Mouse (Mus musculus) layer of hippocampus, adult 9-11 months (tissue): ENCODE results near the gene Mrpl23.
A peak's percentile ranks its signal among the peaks of the same experiment; 100 is the strongest.

Experiments
- DNase-seq: peaks from one replicate; pipeline ENCODE4 v3.0.0; 2022

Gene Mrpl23

GRCm38 (mm10) chr7:142575971-142576370, 43.5 kb downstream of the Mrpl23 start:
- no peak for DNase-seq

GRCm38 (mm10) chr7:142576472-142577326, 44.2 kb downstream of the Mrpl23 start:
- DNase-seq, result no peak

- DNase-seq, result no peak
Measured at GRCm38 (mm10) chr7:142577806-142578423, 45.4 kb downstream of the Mrpl23 start.

GRCm38 (mm10) chr7:142579069-142579468, 46.6 kb downstream of the Mrpl23 start:
- DNase-seq, result no peak

GRCm38 (mm10) chr7:142580121-142580879, 47.8 kb downstream of the Mrpl23 start:
- peak; percentile 38 for DNase-seq

- DNase-seq, result no peak
Measured at GRCm38 (mm10) chr7:142581186-142581585, 48.7 kb downstream of the Mrpl23 start.

- no peak for DNase-seq
Measured at GRCm38 (mm10) chr7:142581656-142582228, 49.3 kb downstream of the Mrpl23 start.

- DNase-seq, result peak; percentile 44
Measured at GRCm38 (mm10) chr7:142584882-142585281, 52.4 kb downstream of the Mrpl23 start.

GRCm38 (mm10) chr7:142585890-142586289, 53.4 kb downstream of the Mrpl23 start:
- peak; percentile 59 for DNase-seq

GRCm38 (mm10) chr7:142588282-142588941, 55.9 kb downstream of the Mrpl23 start:
- DNase-seq, result peak; percentile 54
